Mouse (Mus musculus): ENCODE data around the gene Hmgn2.

- TF ChIP-seq POLR2AphosphoS2 (IDR thresholded peaks at IDR 0.05; ENCODE audit: low read depth, low read length) (no peak), MYC (IDR thresholded peaks at IDR 0.05; ENCODE audit: low read depth, low read length) (no peak), EP300 (IDR thresholded peaks at IDR 0.05; ENCODE audit: low read length) (no peak), ZKSCAN1 (IDR thresholded peaks at IDR 0.05; ENCODE audit: borderline replicate concordance, low read depth, low read length) (no peak), USF2 (conservative IDR thresholded peaks at IDR 0.05; ENCODE audit: low read depth, low read length) (no peak), CTCF (conservative IDR thresholded peaks at IDR 0.05 in 1 of 2, IDR thresholded peaks at IDR 0.05 in 1 of 2; ENCODE audit: low read depth in 2 of 2, low read length in 2 of 2) (no peak), RCOR1 (conservative IDR thresholded peaks at IDR 0.05; ENCODE audit: low read depth, low read length) (no peak), RAD21 (IDR thresholded peaks at IDR 0.05; ENCODE audit: low read depth, low read length) (no peak)
These were observed 9.7 kb upstream of the Hmgn2 start for GRCm38 (mm10) chr4:133978021-133978711.
